Mouse (Mus musculus) left cerebral cortex, adult 2 months (tissue): ENCODE data around the gene Helz2. TPM values are rescaled to one million over a fixed set of nuclear protein-coding genes. Genes with fewer than 3 reads are reported as not detected.

Experiments used
- DNase-seq, 2 experiments: peaks; one replicate each; pipeline ENCODE4 v3.0.0; 2021 to 2022; ENCODE audit warnings: low spot score in 2 of 2, mixed read lengths in 1 of 2; ENCODE audit errors: extremely low spot score in 1 of 2
- H3K27ac ChIP-seq: fragments of 200-600 bp; 2 replicates; pipeline ENCODE4 v1.8.1; 2022
- H3K4me3 ChIP-seq: fragments of 200-600 bp; 2 replicates; pipeline ENCODE4 v1.8.1; 2022
- CTCF ChIP-seq: fragments of 200-600 bp; IDR thresholded peaks from 2 replicates; pipeline ENCODE4 v1.8.1; 2022; ENCODE audit warnings: antibody characterized with exemption, mild to moderate bottlenecking, moderate library complexity
- intact Hi-C: fragments of 180-260 bp; cut with DNase I; formaldehyde crosslinking; loops from one replicate; pipeline ENCODE4 v1.15.1; 2025
- total RNA-seq, 2 experiments: library from RNA; stranded (reverse); gene quantifications; 2 replicates each; pipeline ENCODE4 v1.2.3; 2021

Helz2 gene
- total RNA-seq, 2 experiments from 2014 or later: 2.3 to 4.3 TPM

- TF ChIP-seq CTCF: no peak
- intact Hi-C loops: no loop called here
- DNase-seq: no peak
- H3K4me3 ChIP-seq: no peak overlapping the region
- H3K27ac ChIP-seq: no peak overlapping the region
Measured at GRCm38 (mm10) chr2:181237251-181238014, 4.4 kb downstream of the Helz2 start.

GRCm38 (mm10) chr2:181235681-181236566 is 5.9 kb downstream of the Helz2 start:
- TF ChIP-seq CTCF: peak; percentile 10
- no peak overlapping the region for H3K4me3 ChIP-seq
- intact Hi-C loops: no loop called here

GRCm38 (mm10) chr2:181234680-181235079 is 7.1 kb downstream of the Helz2 start:
- DNase-seq: no peak
- H3K27ac ChIP-seq: no peak overlapping the region
- no peak overlapping the region for H3K4me3 ChIP-seq
- intact Hi-C loops: no loop called here
- TF ChIP-seq CTCF: no peak

More at GRCm38 (mm10) chr2:181235681-181236566, 5.9 kb downstream of the Helz2 start:
- no peak overlapping the region for H3K27ac ChIP-seq
- DNase-seq: no peak

GRCm38 (mm10) chr2:181233443-181233842 is 8.4 kb downstream of the Helz2 start:
- TF ChIP-seq CTCF: no peak
- DNase-seq: no peak
- H3K27ac ChIP-seq: no peak overlapping the region
- intact Hi-C loops: no loop called here
- no peak overlapping the region for H3K4me3 ChIP-seq

GRCm38 (mm10) chr2:181231171-181231570 is 10.7 kb downstream of the Helz2 start:
- H3K27ac ChIP-seq: no peak overlapping the region
- intact Hi-C loops: no loop called here

GRCm38 (mm10) chr2:181228335-181228734 is 13.5 kb downstream of the Helz2 start:
- intact Hi-C loops: no loop called here
- no peak overlapping the region for H3K4me3 ChIP-seq
- DNase-seq: no peak
- no peak overlapping the region for H3K27ac ChIP-seq
- TF ChIP-seq CTCF: no peak

More at GRCm38 (mm10) chr2:181231171-181231570, 10.7 kb downstream of the Helz2 start:
- no peak overlapping the region for H3K4me3 ChIP-seq
- no peak for TF ChIP-seq CTCF
- DNase-seq: no peak

GRCm38 (mm10) chr2:181227122-181227521 is 14.7 kb downstream of the Helz2 start:
- intact Hi-C loops: no loop called here
- no peak for DNase-seq
- Histone ChIP-seq H3K4me3 (no peak overlapping the region), H3K27ac (no peak overlapping the region)
- TF ChIP-seq CTCF: no peak

- H3K27ac ChIP-seq: no peak overlapping the region
- TF ChIP-seq CTCF: no peak
- no peak overlapping the region for H3K4me3 ChIP-seq
- intact Hi-C loops: no loop called here
- DNase-seq: no peak
Measured at GRCm38 (mm10) chr2:181224994-181225393, 16.8 kb downstream of the Helz2 start.

- H3K4me3 ChIP-seq: no peak overlapping the region
- H3K27ac ChIP-seq: no peak overlapping the region; the same call in 1 of the 2 replicates
- DNase-seq: no peak
- no peak for TF ChIP-seq CTCF
- intact Hi-C loops: no loop called here
Measured at GRCm38 (mm10) chr2:181220361-181220760, 21.5 kb downstream of the Helz2 start.

- H3K27ac ChIP-seq: peak within 1 kb of the TSS; percentile 2
- intact Hi-C loops: no loop called here
- DNase-seq: peak; percentile 43 to 48
Measured at GRCm38 (mm10) chr2:181219538-181220216, 22.1 kb downstream of the Helz2 start, which contains the start of gene Fndc11. Gene Fndc11 (plus strand): TSS chr2:181220013.

GRCm38 (mm10) chr2:181218881-181219485 is 22.8 kb downstream of the Helz2 start:
- no peak for DNase-seq
- TF ChIP-seq CTCF: no peak
- intact Hi-C loops: no loop called here
- Histone ChIP-seq H3K4me3 (no peak overlapping the region), H3K27ac (no peak overlapping the region)

More at GRCm38 (mm10) chr2:181219538-181220216, 22.1 kb downstream of the Helz2 start, which contains the start of gene Fndc11:
- H3K4me3 ChIP-seq: peak within 1 kb of the TSS; percentile 29
- TF ChIP-seq CTCF: no peak; the same call in 1 of the 2 replicates
